Mouse (Mus musculus) embryonic fibroblast, embryonic 13.5 days (primary cell): ENCODE data around the gene Eif4h. TPM values are rescaled to one million over a fixed set of nuclear protein-coding genes. Genes with fewer than 3 reads are reported as not detected.
A peak's percentile ranks its signal among the peaks of the same experiment; 100 is the strongest.

Experiments
- H3K27ac ChIP-seq: 2 replicates; pipeline ENCODE4 v1.5.1; 2012; ENCODE audit warnings: low read length, control low read depth, inconsistent platforms; ENCODE audit not compliant: insufficient read depth
- H3K4me1 ChIP-seq: 2 replicates; pipeline ENCODE4 v1.6.1; 2011; ENCODE audit warnings: low read length; ENCODE audit not compliant: control insufficient read depth, insufficient read depth
- H3K4me3 ChIP-seq: 2 replicates; pipeline ENCODE4 v1.5.1; 2011; ENCODE audit warnings: mild to moderate bottlenecking, control low read depth, low read length; ENCODE audit not compliant: insufficient read depth
- CTCF ChIP-seq: IDR thresholded peaks from 2 replicates; pipeline ENCODE4 v1.5.1; 2011; ENCODE audit warnings: mild to moderate bottlenecking, control low read depth, low read length, moderate library complexity, borderline replicate concordance; ENCODE audit not compliant: insufficient read depth
- POLR2A ChIP-seq: IDR thresholded peaks from 2 replicates; pipeline ENCODE4 v1.6.1; 2011; ENCODE audit warnings: low read depth, mild to moderate bottlenecking, control low read depth, low read length, moderate library complexity
- polyA plus RNA-seq: library from polyadenylated mRNA; stranded (reverse); fragments of >200 nt; gene quantifications from 2 replicates; pipeline ENCODE4 v1.2.4, GENCODE M21; 2011; ENCODE audit warnings: low read depth; ENCODE audit not compliant: missing spikeins, insufficient read length

The Eif4h gene
- 208 and 219 TPM in 2 replicates for polyA plus RNA-seq

- Histone ChIP-seq H3K4me3 (peak within 1 kb of the TSS; percentile 98), H3K4me1 (peaks cover 4% of the 10 kb centered on the region; the same call in 1 of the 2 replicates), H3K27ac (peak within 1 kb of the TSS; percentile 86)
- TF ChIP-seq POLR2A (peak; percentile 77), CTCF (no peak)
These were observed at the start of gene Eif4h for GRCm38 (mm10) chr5:134639269-134639682. TSS of gene Eif4h (minus strand) at chr5:134639490.

- TF ChIP-seq POLR2A (peak; percentile 50; the same call in 1 of the 2 replicates), CTCF (no peak)
- Histone ChIP-seq H3K4me1 (no peaks in the 10 kb centered on the region), H3K4me3 (peak overlapping the region; percentile 55), H3K27ac (no peak overlapping the region)
These were observed 49.5 kb upstream of the Eif4h start for GRCm38 (mm10) chr5:134688718-134689284.

DNA sequence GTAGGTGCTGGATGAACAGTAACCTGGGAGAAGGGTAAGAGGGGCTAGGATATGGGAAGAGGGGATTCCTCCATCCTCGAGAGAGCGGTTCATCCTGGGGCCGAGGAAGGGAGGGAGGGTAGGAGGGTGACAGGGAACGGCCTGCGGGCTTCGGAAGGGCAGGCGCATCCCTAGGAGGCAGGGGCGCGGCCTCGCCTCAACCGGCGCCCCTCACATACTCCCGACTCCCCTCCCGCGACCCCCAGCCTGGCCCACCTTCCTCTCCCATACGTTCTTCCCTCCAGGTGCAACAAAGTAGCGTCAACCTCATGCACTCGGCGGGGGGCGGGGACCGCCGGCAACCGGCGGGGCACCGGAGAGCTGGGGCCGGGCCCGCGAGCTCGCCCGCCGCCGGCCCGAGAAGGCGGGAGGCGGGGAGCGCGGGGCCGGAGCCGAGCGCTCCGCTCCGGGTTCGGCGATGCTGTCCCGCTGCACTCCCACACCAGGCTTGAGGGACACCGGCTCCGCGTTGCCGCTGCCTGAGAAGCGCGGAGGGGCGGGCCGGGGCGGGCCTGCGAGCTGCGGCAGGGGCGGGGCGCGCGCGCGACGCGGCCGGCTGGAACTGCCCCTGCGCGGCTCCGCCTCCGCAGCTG is 48.9 kb upstream of the Eif4h start, which contains the start of gene Limk1:
Limk1 (minus strand) TSS at position 513 of the 632 bp plus-strand sequence.
- H3K27ac ChIP-seq = no peak within 1 kb of the TSS

GRCm38 (mm10) chr5:134687187-134687586 is 47.9 kb upstream of the Eif4h start:
- Histone ChIP-seq H3K4me1 (no peaks in the 10 kb centered on the region), H3K4me3 (peak overlapping the region; percentile 64; the same call in 1 of the 2 replicates), H3K27ac (no peak overlapping the region)
- TF ChIP-seq POLR2A (no peak), CTCF (no peak)

More for the DNA sequence above, 48.9 kb upstream of the Eif4h start, which contains the start of gene Limk1:
- TF ChIP-seq POLR2A (peak; percentile 74), CTCF (no peak)
- H3K4me1 ChIP-seq = no peaks in the 10 kb centered on the region
- H3K4me3 ChIP-seq = peak within 1 kb of the TSS; percentile 64

GRCm38 (mm10) chr5:134686541-134686940 is 47.3 kb upstream of the Eif4h start:
- Histone ChIP-seq H3K4me1 (no peaks in the 10 kb centered on the region), H3K27ac (no peak overlapping the region), H3K4me3 (no peak overlapping the region)
- TF ChIP-seq CTCF = no peak

- Histone ChIP-seq H3K4me3 (no peak overlapping the region), H3K4me1 (peaks cover 9% of the 10 kb centered on the region; the same call in 1 of the 2 replicates), H3K27ac (no peak overlapping the region)
- TF ChIP-seq CTCF (no peak), POLR2A (no peak)
These were observed 45.1 kb upstream of the Eif4h start for GRCm38 (mm10) chr5:134684398-134684797.

DNA sequence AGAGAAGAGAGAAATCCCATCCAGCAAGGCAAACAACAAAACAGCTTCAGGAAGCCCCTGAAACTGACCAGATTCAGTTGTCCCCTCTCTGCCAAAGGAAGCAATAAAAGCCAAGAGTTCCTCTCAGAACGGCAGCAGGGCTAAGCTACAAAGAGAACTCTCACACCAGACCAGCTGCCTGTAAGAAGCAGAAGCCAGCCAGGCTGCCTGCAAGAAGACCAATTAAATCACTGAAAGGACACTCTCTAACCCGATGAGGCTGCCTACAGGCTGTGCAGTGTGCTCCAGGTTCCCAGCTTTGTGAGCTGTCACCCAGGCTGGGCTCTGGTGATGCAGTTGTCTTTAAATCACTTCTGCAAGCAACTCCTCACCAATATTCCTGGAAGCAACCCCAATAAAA is 44.5 kb upstream of the Eif4h start:
- Histone ChIP-seq H3K4me3 (no peak overlapping the region), H3K4me1 (peaks cover 9% of the 10 kb centered on the region; the same call in 1 of the 2 replicates), H3K27ac (no peak overlapping the region)
- TF ChIP-seq POLR2A (no peak), CTCF (no peak)

DNA sequence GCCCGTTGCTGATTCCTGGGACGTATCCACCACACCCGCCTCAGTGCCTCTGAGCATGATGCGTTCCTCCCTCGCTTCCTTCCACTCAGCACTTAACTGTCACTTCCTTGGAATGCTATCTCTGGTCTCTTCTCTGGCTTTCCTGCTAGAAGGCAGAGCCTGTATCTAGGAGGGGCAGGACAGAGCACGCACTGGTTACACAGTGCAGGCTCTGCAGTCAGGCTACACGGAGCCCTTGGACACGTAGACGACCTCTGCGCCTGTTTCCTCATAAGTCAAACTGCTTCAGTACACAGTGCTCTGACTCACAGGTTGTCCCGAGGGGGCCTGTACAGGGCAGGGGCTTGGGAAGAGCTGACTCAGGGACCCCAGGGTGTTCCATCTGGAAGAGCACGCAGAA is 40.9 kb upstream of the Eif4h start:
- TF ChIP-seq CTCF (no peak), POLR2A (no peak; the same call in 1 of the 2 replicates)
- no peak overlapping the region for H3K4me3 ChIP-seq
- H3K4me1 ChIP-seq = peaks cover 16% of the 10 kb centered on the region; the same call in 1 of the 2 replicates
- H3K27ac ChIP-seq = peak overlapping the region; percentile 37; the same call in 1 of the 2 replicates

DNA sequence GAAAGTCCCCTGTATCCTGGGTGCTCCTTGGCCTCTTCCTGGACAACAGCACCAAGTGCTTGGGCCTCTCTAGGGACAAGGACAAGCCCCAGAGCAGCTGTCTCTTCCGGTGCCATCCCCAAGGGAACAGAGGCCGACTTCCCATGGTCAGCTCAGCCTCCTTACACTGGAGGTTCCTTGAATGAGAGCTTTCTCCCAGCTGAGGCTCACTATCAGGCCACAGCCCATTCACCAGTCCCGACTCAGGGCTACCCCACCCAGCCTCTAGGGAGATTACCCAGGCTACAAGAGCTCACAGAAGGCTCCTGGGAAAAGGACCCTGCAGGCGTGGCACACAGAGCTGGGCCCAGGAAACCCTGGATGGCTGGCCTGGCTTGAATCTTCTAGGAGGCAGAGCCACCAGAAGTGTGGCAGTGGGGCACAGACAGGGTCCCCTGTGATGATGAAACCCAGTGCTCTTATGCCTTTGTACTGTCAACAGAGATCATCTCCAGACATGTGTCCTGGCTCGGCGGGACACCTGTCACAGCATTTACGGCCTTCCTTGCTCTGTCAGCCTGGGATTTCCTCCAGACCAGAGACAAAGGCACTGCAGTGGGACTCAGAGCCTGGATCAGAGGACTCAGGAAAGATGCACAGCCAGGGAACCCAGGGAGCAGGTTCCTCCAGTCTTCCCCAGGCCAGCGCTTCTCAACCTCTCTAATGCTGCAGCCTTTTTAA is 39.7 kb upstream of the Eif4h start:
- TF ChIP-seq CTCF = no peak
- no peak for TF ChIP-seq POLR2A
- H3K27ac ChIP-seq = no peak overlapping the region
- H3K4me1 ChIP-seq = peaks cover 16% of the 10 kb centered on the region; the same call in 1 of the 2 replicates
- no peak overlapping the region for H3K4me3 ChIP-seq
